Mouse (Mus musculus): ENCODE results near the gene Mphosph9.

Gene Mphosph9

GRCm38 (mm10) chr5:124211669-124212068 lies 116.1 kb downstream of the Mphosph9 start:
- no peak for DNase-seq

GRCm38 (mm10) chr5:124211234-124211633 lies 116.5 kb downstream of the Mphosph9 start:
- DNase-seq, result no peak

- peak; percentile 51 for DNase-seq
These were observed 117.3 kb downstream of the Mphosph9 start for GRCm38 (mm10) chr5:124210281-124211016.

- DNase-seq, result no peak
These were observed 117.9 kb downstream of the Mphosph9 start for GRCm38 (mm10) chr5:124209850-124210249.

GRCm38 (mm10) chr5:124208030-124208429 lies 119.7 kb downstream of the Mphosph9 start:
- no peak for DNase-seq

GRCm38 (mm10) chr5:124206481-124207038 lies 121.2 kb downstream of the Mphosph9 start:
- DNase-seq, result peak; percentile 82

GRCm38 (mm10) chr5:124205809-124206380 lies 121.9 kb downstream of the Mphosph9 start:
- no peak for DNase-seq

- DNase-seq, result no peak
These were observed 122.6 kb downstream of the Mphosph9 start for GRCm38 (mm10) chr5:124205211-124205610.

GRCm38 (mm10) chr5:124204127-124204794 lies 123.5 kb downstream of the Mphosph9 start:
- DNase-seq, result peak; percentile 56

- no peak for DNase-seq
These were observed 124.5 kb downstream of the Mphosph9 start for GRCm38 (mm10) chr5:124203251-124203650.

- no peak for DNase-seq
These were observed 125.7 kb downstream of the Mphosph9 start for GRCm38 (mm10) chr5:124202071-124202470.

- no peak for DNase-seq
These were observed 126.2 kb downstream of the Mphosph9 start for GRCm38 (mm10) chr5:124201564-124201963.
